Mouse (Mus musculus) CD4-positive, CD25-positive, alpha-beta regulatory T cell, adult 2 months (primary cell): ENCODE data around the gene Hexim1.

Experiments
- DNase-seq: peaks from one replicate; pipeline ENCODE4 v3.0.0-alpha.2; 2012; ENCODE audit warnings: low read depth, low spot score

Gene Hexim1

GRCm38 (mm10) chr11:103116008-103116818 lies at the start of gene Hexim1:
Gene Hexim1, plus strand, starts transcription at chr11:103116231.
- peak; percentile 99 for DNase-seq

- DNase-seq = no peak
Observed at GRCm38 (mm10) chr11:103067051-103067361, 49.0 kb upstream of the Hexim1 start.

GRCm38 (mm10) chr11:103067457-103068001 lies 48.5 kb upstream of the Hexim1 start:
- no peak for DNase-seq

GRCm38 (mm10) chr11:103068272-103068671 lies 47.8 kb upstream of the Hexim1 start:
- DNase-seq = no peak

- no peak for DNase-seq
Observed at GRCm38 (mm10) chr11:103068884-103069283, 47.1 kb upstream of the Hexim1 start.

- DNase-seq = no peak
Observed at GRCm38 (mm10) chr11:103069731-103070130, 46.3 kb upstream of the Hexim1 start.

GRCm38 (mm10) chr11:103070322-103070880 lies 45.6 kb upstream of the Hexim1 start:
- DNase-seq = no peak

- DNase-seq = no peak
Observed at GRCm38 (mm10) chr11:103073671-103074070, 42.4 kb upstream of the Hexim1 start.

- DNase-seq = no peak
Observed at GRCm38 (mm10) chr11:103074121-103074650, 41.8 kb upstream of the Hexim1 start.

GRCm38 (mm10) chr11:103074796-103075323 lies 41.2 kb upstream of the Hexim1 start:
- DNase-seq = no peak

- no peak for DNase-seq
Observed at GRCm38 (mm10) chr11:103076010-103076409, 40.0 kb upstream of the Hexim1 start.

- no peak for DNase-seq
Observed at GRCm38 (mm10) chr11:103076581-103076980, 39.5 kb upstream of the Hexim1 start.

- no peak for DNase-seq
Observed at GRCm38 (mm10) chr11:103078131-103078530, 37.9 kb upstream of the Hexim1 start.

- no peak for DNase-seq
Observed at GRCm38 (mm10) chr11:103080323-103081091, 35.5 kb upstream of the Hexim1 start.

- DNase-seq = no peak
Observed at GRCm38 (mm10) chr11:103081631-103082030, 34.4 kb upstream of the Hexim1 start.

- DNase-seq = no peak
Observed at GRCm38 (mm10) chr11:103093306-103093705, 22.7 kb upstream of the Hexim1 start.

GRCm38 (mm10) chr11:103093862-103094833 lies 21.9 kb upstream of the Hexim1 start:
- DNase-seq = no peak

- no peak for DNase-seq
Observed at GRCm38 (mm10) chr11:103095107-103095670, 20.8 kb upstream of the Hexim1 start.

GRCm38 (mm10) chr11:103095801-103096200 lies 20.2 kb upstream of the Hexim1 start:
- DNase-seq = no peak
